Mouse (Mus musculus): ENCODE measurements around the gene Xpo4. TPM values are rescaled to one million over a fixed set of nuclear protein-coding genes. Genes with fewer than 3 reads are reported as not detected.
A peak's percentile ranks its signal among the peaks of the same experiment; 100 is the strongest.

The Xpo4 gene
- polyA plus RNA-seq, 1 experiment from 2014 or later, result 37.1 TPM

- no peak for TF ChIP-seq CTCF (IDR thresholded peaks at IDR 0.05; ENCODE audit: low read depth)
- no peak overlapping the region for H3K4me2 ChIP-seq
- 46% methylated on average over 4 of the region's 4 CpGs for WGBS
- no peak overlapping the region for H3K4me3 ChIP-seq (ENCODE audit: low read depth, low read length)
- DNase-seq, result peak; percentile 53
- no peak overlapping the region for H3K9ac ChIP-seq
- H3K27me3 ChIP-seq (ENCODE audit: insufficient read depth, low read length), result no peaks in the 10 kb centered on the region
- no peaks in the 10 kb centered on the region for H3K4me1 ChIP-seq (ENCODE audit: insufficient read depth)
- no peaks in the 10 kb centered on the region for H3K9me3 ChIP-seq (ENCODE audit: low read depth, low read length)
- H3K27ac ChIP-seq (ENCODE audit: low read depth), result peak overlapping the region; percentile 0; the same call in 1 of the 2 replicates
- peaks cover 33% of the 10 kb centered on the region for H3K36me3 ChIP-seq (ENCODE audit: insufficient read depth)
- no peak for ATAC-seq (ENCODE audit: insufficient read depth)
Measured at GRCm38 (mm10) chr14:57629595-57629994, 35.6 kb downstream of the Xpo4 start.

- no peaks in the 10 kb centered on the region for H3K9me3 ChIP-seq (ENCODE audit: low read depth, low read length)
- ATAC-seq (ENCODE audit: insufficient read depth) (no peak), DNase-seq (no peak)
- H3K9ac ChIP-seq, result no peak overlapping the region
- H3K4me3 ChIP-seq (ENCODE audit: low read depth, low read length), result no peak overlapping the region
- no peaks in the 10 kb centered on the region for H3K27me3 ChIP-seq (ENCODE audit: insufficient read depth, low read length)
- H3K4me2 ChIP-seq, result no peak overlapping the region
- H3K27ac ChIP-seq (ENCODE audit: low read depth), result no peak overlapping the region
- 85% methylated on average over 3 of the region's 3 CpGs for WGBS
- no peaks in the 10 kb centered on the region for H3K4me1 ChIP-seq (ENCODE audit: insufficient read depth)
- H3K36me3 ChIP-seq (ENCODE audit: insufficient read depth), result peaks cover 39% of the 10 kb centered on the region
- TF ChIP-seq CTCF (IDR thresholded peaks at IDR 0.05; ENCODE audit: low read depth), result no peak
Measured at GRCm38 (mm10) chr14:57622934-57623333, 42.3 kb downstream of the Xpo4 start.

- TF ChIP-seq CTCF (IDR thresholded peaks at IDR 0.05; ENCODE audit: low read depth), result no peak
- no peak overlapping the region for H3K4me3 ChIP-seq (ENCODE audit: low read depth, low read length)
- H3K9ac ChIP-seq, result no peak overlapping the region
- DNase-seq (no peak), ATAC-seq (ENCODE audit: insufficient read depth) (no peak)
- no peaks in the 10 kb centered on the region for H3K27me3 ChIP-seq (ENCODE audit: insufficient read depth, low read length)
- no peak overlapping the region for H3K4me2 ChIP-seq
- H3K27ac ChIP-seq (ENCODE audit: low read depth), result no peak overlapping the region
- WGBS, result 67% methylated on average over 4 of the region's 4 CpGs
- H3K36me3 ChIP-seq (ENCODE audit: insufficient read depth), result peaks cover 31% of the 10 kb centered on the region
- H3K4me1 ChIP-seq (ENCODE audit: insufficient read depth), result no peaks in the 10 kb centered on the region
- H3K9me3 ChIP-seq (ENCODE audit: low read depth, low read length), result no peaks in the 10 kb centered on the region
Measured at GRCm38 (mm10) chr14:57621699-57622098, 43.5 kb downstream of the Xpo4 start.

GRCm38 (mm10) chr14:57620598-57621236 lies 44.5 kb downstream of the Xpo4 start:
- H3K9me3 ChIP-seq (ENCODE audit: low read depth, low read length), result no peaks in the 10 kb centered on the region
- 0 out of 2 replicates have a peak, but pooled peaks cover 3% of the 10 kb centered on the region for H3K4me1 ChIP-seq (ENCODE audit: insufficient read depth)
- H3K27ac ChIP-seq (ENCODE audit: low read depth), result no peak overlapping the region
- H3K4me2 ChIP-seq, result no peak overlapping the region
- no peak overlapping the region for H3K4me3 ChIP-seq (ENCODE audit: low read depth, low read length)
- 53% methylated on average over 4 of the region's 4 CpGs for WGBS
- no peak overlapping the region for H3K9ac ChIP-seq
- ATAC-seq (ENCODE audit: insufficient read depth) (no peak), DNase-seq (no peak)
- H3K27me3 ChIP-seq (ENCODE audit: insufficient read depth, low read length), result no peaks in the 10 kb centered on the region
- no peak for TF ChIP-seq CTCF (IDR thresholded peaks at IDR 0.05; ENCODE audit: low read depth)
- H3K36me3 ChIP-seq (ENCODE audit: insufficient read depth), result peaks cover 23% of the 10 kb centered on the region

GRCm38 (mm10) chr14:57619487-57619886 lies 45.7 kb downstream of the Xpo4 start:
- Histone ChIP-seq H3K27ac (ENCODE audit: low read depth) (no peak overlapping the region), H3K4me3 (ENCODE audit: low read depth, low read length) (no peak overlapping the region), H3K9ac (no peak overlapping the region), H3K27me3 (ENCODE audit: insufficient read depth, low read length) (no peaks in the 10 kb centered on the region), H3K36me3 (ENCODE audit: insufficient read depth) (peaks cover 20% of the 10 kb centered on the region), H3K4me1 (ENCODE audit: insufficient read depth) (0 out of 2 replicates have a peak, but pooled peaks cover 4% of the 10 kb centered on the region), H3K9me3 (ENCODE audit: low read depth, low read length) (no peaks in the 10 kb centered on the region), H3K4me2 (no peak overlapping the region)
- WGBS, result 38% methylated on average over 2 of the region's 2 CpGs
- peak; percentile 73 for TF ChIP-seq CTCF (IDR thresholded peaks at IDR 0.05; ENCODE audit: low read depth)
- DNase-seq, result peak; percentile 86
- peak; percentile 21; the same call in 1 of the 2 replicates for ATAC-seq (ENCODE audit: insufficient read depth)

GRCm38 (mm10) chr14:57617675-57618074 lies 47.6 kb downstream of the Xpo4 start:
- Histone ChIP-seq H3K9me3 (ENCODE audit: low read depth, low read length) (no peaks in the 10 kb centered on the region), H3K27ac (ENCODE audit: low read depth) (no peak overlapping the region), H3K9ac (no peak overlapping the region), H3K36me3 (ENCODE audit: insufficient read depth) (peaks cover 19% of the 10 kb centered on the region), H3K4me1 (ENCODE audit: insufficient read depth) (0 out of 2 replicates have a peak, but pooled peaks cover 4% of the 10 kb centered on the region), H3K4me2 (no peak overlapping the region), H3K4me3 (ENCODE audit: low read depth, low read length) (no peak overlapping the region), H3K27me3 (ENCODE audit: insufficient read depth, low read length) (no peaks in the 10 kb centered on the region)
- DNase-seq (no peak), ATAC-seq (ENCODE audit: insufficient read depth) (no peak)
- 85% methylated on average over 1 of the region's 1 CpGs for WGBS
- TF ChIP-seq CTCF (IDR thresholded peaks at IDR 0.05; ENCODE audit: low read depth), result no peak

GRCm38 (mm10) chr14:57616339-57616965 lies 48.8 kb downstream of the Xpo4 start:
- TF ChIP-seq CTCF (IDR thresholded peaks at IDR 0.05; ENCODE audit: low read depth), result no peak
- DNase-seq, result peak; percentile 69
- WGBS, result 47% methylated on average over 6 of the region's 6 CpGs
- Histone ChIP-seq H3K27me3 (ENCODE audit: insufficient read depth, low read length) (no peaks in the 10 kb centered on the region), H3K36me3 (ENCODE audit: insufficient read depth) (peaks cover 14% of the 10 kb centered on the region), H3K4me3 (ENCODE audit: low read depth, low read length) (no peak overlapping the region), H3K9me3 (ENCODE audit: low read depth, low read length) (no peaks in the 10 kb centered on the region), H3K4me1 (ENCODE audit: insufficient read depth) (0 out of 2 replicates have a peak, but pooled peaks cover 4% of the 10 kb centered on the region), H3K9ac (no peak overlapping the region), H3K4me2 (0 out of 2 replicates have a peak overlapping the region, but pooled peaks have one; percentile 7), H3K27ac (ENCODE audit: low read depth) (peak overlapping the region; percentile 80; the same call in 1 of the 2 replicates)
- peak; percentile 78; the same call in 1 of the 2 replicates for ATAC-seq (ENCODE audit: insufficient read depth)
